Mouse (Mus musculus) myocyte (in vitro differentiated cells): ENCODE data around the gene Hist1h2ag.

Experiments used
- E2F4 ChIP-seq: IDR thresholded peaks from one replicate; pipeline ENCODE4 v1.6.1; 2011; ENCODE audit warnings: mild to moderate bottlenecking, control low read depth, moderate library complexity; ENCODE audit not compliant: insufficient read depth
- MAX ChIP-seq: IDR thresholded peaks from one replicate; pipeline ENCODE4 v1.6.1; 2011; ENCODE audit warnings: low read depth, mild to moderate bottlenecking, control low read depth
- MYOD1 ChIP-seq, 3 experiments: IDR thresholded peaks; one replicate each; pipeline ENCODE4 v1.6.1; 2011; ENCODE audit warnings: control low read depth in 2 of 3, low read depth in 2 of 3, mild to moderate bottlenecking in 2 of 3, moderate library complexity in 1 of 3; ENCODE audit not compliant: insufficient read length in 2 of 3, control insufficient read depth in 1 of 3
- MYOG ChIP-seq, 3 experiments: IDR thresholded peaks; one replicate each; pipeline ENCODE4 v1.6.1; 2011; ENCODE audit warnings: control low read depth in 2 of 3, low read depth in 2 of 3, mild to moderate bottlenecking in 2 of 3; ENCODE audit not compliant: insufficient read length in 2 of 3, control insufficient read depth in 1 of 3, insufficient read depth in 1 of 3
- POLR2A ChIP-seq: IDR thresholded peaks from one replicate; pipeline ENCODE4 v1.6.1; 2011; ENCODE audit warnings: low read depth, mild to moderate bottlenecking, control low read depth, moderate library complexity; ENCODE audit not compliant: insufficient read length
- POLR2AphosphoS2 ChIP-seq: IDR thresholded peaks from one replicate; pipeline ENCODE4 v1.6.1; 2011; ENCODE audit warnings: low read depth, control low read depth; ENCODE audit not compliant: insufficient read length
- TCF12 ChIP-seq: IDR thresholded peaks from one replicate; pipeline ENCODE4 v1.6.1; 2011; ENCODE audit warnings: mild to moderate bottlenecking, control low read depth; ENCODE audit not compliant: poor library complexity, insufficient read depth, severe bottlenecking
- USF1 ChIP-seq: IDR thresholded peaks from one replicate; pipeline ENCODE4 v1.6.1; 2011; ENCODE audit warnings: low read depth, mild to moderate bottlenecking, control low read depth, moderate library complexity

DNA sequence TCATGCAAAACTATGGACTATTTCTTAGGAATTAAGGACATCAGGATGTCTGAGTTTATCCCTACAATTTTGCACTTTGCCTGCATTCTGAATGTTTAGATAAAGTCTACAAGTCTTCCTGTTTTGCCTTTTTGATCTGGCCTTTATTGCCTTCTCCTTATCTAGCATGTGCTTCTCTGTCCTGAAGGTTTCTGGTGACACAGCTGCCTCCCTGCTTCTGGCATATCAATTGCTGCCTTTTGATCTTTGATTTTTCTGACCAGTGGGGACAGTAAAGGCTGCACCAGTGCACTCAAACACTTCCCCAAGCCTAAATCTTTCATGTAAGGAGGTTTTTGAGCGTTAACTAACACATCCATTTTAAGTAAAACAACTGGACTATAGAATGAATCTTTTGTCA is 20.7 kb upstream of the Hist1h2ag start:
- TF ChIP-seq POLR2AphosphoS2 (no peak), E2F4 (no peak), POLR2A (no peak), MYOD1 (IDR thresholded peaks at IDR 0.05; ENCODE audit: control insufficient read depth in 1 of 3, insufficient read length in 2 of 3, low read depth in 2 of 3) (no peak), MAX (no peak), USF1 (no peak), MYOG (IDR thresholded peaks at IDR 0.05; ENCODE audit: control insufficient read depth in 1 of 3, insufficient read depth in 1 of 3, insufficient read length in 2 of 3, low read depth in 2 of 3) (no peak), TCF12 (no peak)
